Mouse (Mus musculus): ENCODE results near the gene Naxd.
"Not testable (repeated sequence)": the region's sequence is repeated elsewhere in the genome, so short reads cannot be mapped to it uniquely, and the experiment has no call there.

Gene Naxd

DNA sequence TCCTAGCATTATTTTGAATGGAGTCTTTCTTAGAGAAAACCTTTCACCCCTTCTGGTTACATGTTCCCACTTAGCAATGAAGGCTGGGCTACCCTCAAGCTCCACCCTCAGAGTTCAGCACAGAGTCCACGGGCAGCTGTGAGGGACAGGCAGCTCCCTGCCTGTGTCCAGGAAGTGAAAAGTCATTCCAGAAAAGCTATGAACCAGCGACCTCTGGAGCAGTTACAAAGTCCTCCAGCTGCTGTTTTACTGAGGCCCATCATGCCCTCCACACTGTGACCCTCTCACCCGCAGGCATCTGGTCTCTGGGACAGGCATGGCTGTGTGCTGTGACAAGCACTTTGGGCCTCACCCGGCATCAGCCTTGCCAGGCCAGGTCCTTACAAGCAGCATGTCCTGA lies 24.2 kb upstream of the Naxd start:
- DNase-seq = no peak

DNA sequence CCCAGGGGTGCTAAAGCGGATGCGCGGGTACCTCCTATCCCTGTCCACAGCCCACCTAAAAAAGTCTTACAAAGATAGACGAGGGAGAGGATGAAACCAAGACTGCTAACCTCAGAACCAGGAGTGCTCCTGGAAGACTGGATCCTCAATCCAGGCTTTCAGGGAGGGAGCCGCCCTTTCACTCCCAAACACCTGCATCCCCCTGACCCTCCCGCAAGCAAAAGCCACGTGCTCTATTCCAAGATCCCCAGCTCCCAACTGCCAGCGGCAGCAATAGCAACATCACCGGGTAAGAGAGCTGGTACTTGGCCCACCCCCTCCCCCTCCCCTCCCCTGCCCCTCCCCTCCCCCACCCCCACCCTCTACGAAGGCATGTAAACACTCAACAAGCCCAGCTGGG lies 21.9 kb upstream of the Naxd start:
- DNase-seq = no peak

DNA sequence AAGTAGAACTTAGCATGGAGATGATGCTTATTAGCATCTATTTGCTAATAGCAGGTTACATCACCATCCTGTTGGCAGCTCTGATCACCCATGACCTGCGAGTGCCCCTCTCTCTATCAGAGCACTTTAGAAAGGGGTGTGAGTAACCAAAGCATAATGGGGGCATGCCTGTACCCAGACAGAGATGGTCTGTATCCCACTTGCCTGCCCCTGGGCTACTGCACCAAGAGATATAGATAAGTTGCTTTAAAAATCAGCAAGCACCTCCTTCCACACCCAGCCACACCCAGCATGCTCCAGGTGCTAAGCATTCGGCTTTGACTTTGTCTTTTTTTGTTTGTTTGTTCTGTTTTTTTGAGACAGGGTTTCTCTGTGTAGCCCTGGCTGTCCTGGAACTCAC lies 21.4 kb upstream of the Naxd start:
- DNase-seq = no peak

DNA sequence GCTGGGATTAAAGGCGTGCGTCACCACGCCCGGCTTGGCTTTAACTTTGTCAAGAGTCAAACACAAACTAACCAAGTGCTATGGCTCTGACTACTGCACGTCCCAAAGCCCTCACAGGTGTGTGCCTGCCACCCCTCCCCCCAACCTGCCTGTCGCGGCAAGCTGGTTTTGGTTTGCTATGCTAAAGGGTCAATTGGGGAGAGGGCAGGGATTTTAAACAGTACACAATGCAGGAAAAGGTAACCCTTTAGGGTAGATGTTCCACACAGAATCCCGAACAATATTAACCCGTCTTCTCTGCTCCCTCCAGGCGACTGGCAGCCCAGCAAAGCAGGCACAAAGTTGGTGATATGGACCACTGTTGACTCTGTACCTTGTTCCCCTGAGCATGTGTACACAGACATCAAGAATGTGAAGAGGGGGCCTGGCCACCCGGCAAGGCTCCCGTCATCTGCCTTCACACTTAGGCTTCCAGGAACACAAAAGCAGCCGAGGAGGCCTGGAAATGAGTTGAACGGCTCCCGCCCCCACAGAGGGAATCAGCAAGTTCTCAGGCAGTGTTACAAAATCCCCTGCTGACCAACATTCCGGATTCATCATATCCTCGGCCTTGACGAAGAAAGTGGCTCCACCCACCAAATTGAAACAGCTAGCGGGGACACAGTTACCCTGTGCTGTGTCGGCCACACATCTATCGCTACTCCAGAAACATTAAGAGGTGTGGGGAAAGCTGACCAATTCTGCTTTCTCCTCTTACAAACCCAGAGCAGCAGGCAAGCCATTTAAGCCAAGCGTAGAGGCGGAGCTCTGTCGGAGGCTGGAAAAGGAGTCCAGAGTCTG lies 20.7 kb upstream of the Naxd start:
- no peak for DNase-seq

DNA sequence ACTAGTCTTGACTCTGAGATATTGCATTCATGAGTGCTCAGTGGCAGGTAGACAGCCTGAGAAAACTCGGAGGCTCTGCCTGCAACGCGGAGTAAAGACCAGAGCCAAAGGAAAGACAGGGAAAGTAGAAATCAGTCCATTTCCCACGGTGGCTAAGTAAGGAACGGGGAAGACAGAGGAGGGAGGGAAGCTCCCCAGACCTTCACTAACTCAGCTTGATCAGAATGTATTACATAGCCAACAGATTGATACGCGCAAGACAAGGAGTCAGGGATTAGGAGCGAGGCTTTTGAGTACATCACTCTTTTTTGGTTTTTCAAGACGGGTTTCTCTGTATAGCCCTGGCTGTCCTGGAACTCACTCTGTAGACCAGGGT lies 20.1 kb upstream of the Naxd start:
- DNase-seq = no peak

DNA sequence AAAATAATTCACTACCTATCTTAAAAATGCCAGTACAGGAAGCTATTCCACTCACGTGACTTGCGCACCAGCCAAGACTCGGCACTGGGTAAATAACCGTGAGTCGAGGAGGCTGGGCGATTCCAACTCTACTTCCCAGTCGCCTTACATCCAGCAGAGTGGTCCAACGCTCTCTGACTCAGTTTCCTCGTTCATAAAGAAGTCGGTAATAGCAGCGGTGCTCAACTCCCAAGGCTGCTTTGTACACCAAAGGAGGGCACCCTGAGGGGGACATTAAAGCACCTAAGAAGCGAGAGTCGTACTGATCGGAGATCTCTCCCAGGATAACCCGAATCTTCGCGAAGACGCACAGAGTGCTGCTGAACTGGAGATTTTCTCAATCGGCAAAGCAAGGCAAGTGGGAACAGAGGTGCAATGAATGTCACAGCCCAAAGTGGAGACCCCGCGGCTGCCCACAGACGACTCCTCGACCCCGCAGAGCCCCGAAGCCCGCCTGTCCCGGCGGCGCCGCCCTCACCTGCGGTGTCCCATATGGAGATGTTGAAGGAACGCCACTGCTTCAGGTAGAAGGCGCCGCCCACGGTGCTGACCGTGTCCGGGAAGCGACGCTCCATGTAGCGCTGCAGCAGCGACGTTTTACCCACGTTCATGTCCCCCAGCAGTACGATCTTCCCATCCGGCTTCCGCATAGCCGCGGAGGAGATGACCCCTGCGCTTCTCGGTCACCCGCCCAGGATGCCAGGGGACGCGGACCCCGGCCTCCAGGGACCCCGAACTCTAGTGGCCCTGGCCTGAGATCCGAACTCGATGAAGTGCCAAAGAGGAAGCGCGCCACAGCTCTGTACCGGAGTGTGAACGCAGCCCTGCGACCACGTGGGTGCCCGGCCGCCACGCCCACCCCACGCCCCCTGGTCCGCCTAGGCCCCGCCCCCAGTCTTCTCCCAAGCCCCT lies 19.2 kb upstream of the Naxd start, which contains the start of gene Rab20:
Rab20 (minus strand) TSS at position 900 of the 951 bp plus-strand sequence.
- peak; percentile 68 to 74 for DNase-seq

DNA sequence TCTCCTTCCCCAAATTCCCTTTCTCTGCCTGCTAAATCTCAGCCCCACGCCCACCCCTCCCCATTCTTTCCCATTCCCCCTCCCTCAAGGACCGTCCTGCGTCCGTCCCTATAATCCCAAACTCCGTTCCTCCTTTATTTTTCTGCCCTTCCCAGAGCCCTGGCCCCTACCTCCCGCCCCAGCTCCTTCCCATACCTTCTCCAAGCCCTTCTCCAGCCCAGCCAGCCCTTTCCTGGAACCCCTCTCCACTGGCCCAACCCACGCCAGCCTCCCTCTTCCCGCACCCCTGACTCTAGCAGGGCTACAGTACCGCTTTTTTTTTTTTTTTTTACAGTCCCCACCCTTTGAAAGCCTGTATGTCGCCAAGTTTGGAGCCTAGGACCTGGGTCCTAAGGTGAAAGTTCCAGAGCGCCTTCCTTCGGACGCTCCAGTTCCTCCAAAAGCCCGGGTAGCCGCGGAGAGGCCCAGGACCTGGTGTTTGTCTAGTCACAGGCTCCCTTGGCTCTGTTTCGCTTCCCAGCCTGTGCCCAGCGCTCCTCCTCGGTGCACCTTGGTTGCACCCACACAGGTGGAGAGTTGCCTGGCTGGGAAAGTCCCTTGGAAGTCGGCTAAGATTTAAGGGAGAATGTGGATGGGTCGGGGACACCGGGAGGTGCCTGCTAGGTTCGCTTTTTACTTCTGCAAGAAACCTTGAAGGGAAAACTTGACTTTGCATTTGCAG lies 18.3 kb upstream of the Naxd start:
- no peak for DNase-seq

DNA sequence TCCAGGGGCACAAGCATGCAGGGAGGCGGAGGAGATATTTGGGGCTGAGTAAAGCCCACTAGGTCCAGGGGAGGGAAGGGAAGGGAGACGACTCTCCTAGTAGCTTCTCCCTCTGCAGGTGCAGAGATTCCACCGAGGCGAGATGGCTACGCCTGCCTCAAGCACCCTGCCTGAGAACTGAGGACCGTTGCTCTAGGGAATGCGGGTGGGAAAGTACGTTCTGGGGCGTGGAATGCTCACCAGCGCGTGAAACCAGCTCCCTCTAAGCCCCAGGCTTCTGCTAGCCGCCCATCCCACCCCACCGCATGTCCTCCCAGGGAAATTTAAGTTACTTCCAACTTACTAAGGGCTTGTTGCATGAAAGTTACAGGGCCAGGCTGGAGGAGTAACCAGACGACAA lies 17.7 kb upstream of the Naxd start:
- no peak for DNase-seq

DNA sequence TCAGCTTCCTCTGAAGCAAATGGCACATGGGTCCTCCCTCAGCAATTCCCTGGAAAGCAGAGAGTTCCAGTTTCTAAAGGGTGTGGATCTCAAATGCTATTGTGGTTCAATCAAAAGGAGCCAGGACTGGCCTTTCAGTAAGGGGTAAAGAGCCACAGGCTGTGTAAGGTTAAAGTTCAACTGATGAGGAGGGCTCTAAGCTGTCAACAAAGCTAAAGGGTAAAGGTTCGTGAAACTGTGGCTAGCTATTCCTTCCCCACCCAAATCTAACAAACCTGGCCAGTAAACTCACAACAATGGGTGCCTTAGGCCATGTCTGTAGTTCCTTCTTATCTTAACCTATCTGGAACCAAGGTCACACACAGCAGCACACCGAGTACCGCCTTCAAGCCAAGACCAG lies 15.4 kb upstream of the Naxd start:
- no peak for DNase-seq

DNA sequence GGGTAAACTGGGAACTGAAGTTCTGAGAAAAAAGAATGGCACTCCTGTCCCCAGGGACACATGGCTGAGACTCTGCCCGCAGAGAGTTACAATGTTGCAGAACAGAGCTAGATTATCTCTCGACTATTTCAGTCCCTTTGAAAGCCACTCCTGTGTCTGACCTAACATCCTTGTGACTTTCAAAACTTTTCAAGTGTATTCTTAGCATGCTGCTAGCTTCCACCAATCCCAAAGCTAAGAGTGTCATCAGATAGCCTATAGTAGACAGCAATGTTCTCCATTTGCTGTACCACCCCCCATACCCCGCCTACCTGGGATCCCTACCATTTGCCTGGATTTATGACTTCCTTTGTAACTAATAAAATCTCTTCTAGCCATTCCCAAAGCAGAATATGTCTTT lies 14.8 kb upstream of the Naxd start:
- no peak for DNase-seq

DNA sequence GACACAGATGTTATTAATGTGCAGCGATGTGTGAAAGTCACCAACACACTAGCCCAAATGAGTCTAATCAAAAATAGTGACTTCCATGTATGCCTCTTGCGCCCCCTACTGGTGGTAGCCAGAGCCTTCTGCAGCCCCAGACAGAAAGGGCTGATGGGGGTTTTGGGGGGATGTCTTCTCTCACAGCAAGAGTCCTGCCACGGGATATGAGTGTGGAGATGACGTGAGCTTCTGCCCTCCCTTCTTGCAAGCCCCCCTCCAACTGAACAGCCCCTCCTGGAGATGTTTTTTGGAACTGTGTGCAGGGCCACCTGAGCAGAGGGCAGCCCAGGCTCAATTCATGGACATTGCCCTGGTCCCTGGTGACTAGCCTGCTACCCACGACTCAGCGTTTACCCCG lies 11.2 kb upstream of the Naxd start:
- peak; percentile 86 to 91 for DNase-seq

DNA sequence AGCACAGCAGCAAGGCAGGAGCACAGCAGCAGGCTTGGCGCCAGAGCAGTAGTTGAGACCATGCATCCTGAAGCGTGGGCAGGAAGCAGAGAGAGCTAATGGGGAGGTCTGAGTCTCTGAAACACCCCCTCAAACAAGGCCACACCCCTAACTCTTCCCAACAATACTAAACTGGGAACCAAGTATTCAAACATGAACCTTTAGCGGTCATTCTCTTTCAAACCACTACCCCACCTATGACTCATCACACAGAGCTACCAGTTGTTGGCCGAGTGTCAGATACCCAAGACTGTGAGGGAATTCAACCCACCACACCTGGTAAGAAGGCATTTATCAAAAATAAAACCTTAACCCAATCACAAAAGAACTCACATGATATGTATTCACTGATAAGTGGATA lies 10.1 kb upstream of the Naxd start:
- DNase-seq = no peak

DNA sequence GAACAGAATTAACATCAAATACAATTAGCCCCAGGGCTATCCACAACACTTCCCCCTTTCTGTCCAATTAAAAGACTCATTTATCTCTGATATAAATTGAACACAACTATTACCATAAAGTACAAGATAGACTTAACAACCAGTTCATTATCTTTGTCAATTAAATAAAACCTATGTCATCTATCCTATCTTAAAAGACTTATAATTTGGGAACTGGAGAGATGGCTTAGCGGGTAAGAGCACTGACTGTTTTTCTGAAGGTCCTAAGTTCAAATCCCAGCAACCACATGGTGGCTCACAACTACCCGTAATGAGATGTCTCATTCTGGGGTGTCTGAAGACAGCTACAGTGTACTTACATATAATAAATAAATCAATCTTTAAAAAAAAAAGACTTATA lies 5.0 kb upstream of the Naxd start:
- not testable (repeated sequence) for DNase-seq

DNA sequence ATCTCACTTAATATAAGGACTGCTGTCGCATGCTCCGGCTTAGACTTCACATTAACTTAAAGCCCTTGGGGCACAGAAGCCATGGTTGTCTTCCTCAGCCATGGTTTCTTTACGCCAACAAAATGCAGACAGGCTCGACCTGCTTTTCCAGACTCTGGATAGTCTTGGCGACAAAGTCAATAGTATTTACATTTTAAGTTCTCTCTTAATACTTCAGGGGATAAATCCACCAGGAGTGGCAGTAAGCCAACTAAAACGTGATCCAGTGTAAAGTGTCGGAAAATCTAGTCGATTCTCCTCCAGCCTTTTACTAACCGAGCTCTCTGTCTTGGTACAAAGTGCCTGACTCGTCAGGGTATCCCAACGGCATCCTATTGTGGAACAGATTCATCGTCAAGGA lies 975 bp downstream of the Naxd start:
- no peak for DNase-seq

DNA sequence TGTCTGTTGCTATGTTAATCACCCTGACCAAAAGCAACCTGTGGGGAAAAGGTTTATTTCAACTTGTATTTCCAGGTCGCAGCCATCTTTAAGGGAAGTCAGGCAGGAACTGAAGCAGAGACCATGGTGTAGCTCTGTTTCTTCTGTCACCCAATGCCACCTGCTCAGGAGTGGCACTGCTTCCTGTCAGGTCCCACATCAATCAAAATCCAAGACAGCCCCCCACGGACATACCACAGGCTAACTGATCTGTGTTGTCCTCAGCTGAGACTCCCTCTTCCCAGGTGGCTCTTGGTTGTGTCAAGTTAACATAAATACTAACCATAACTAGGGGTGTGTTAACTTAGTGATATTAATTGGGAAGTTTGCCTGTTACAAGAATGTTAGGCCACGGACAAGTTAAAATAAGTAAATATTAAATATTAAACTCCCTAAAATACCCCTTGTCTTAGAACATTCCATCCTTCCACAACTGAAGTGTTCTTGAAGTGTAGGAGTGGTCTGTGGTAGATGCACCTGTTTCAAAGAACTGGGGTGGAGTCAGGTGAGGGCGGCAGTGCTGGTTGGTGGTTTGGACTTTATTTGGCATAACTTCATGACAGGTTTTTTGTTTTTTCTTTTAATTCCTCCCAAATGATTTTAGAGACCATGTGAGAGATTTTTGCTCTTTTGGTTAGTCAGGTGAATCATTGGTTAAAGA lies 1.6 kb downstream of the Naxd start:
- no peak for DNase-seq

DNA sequence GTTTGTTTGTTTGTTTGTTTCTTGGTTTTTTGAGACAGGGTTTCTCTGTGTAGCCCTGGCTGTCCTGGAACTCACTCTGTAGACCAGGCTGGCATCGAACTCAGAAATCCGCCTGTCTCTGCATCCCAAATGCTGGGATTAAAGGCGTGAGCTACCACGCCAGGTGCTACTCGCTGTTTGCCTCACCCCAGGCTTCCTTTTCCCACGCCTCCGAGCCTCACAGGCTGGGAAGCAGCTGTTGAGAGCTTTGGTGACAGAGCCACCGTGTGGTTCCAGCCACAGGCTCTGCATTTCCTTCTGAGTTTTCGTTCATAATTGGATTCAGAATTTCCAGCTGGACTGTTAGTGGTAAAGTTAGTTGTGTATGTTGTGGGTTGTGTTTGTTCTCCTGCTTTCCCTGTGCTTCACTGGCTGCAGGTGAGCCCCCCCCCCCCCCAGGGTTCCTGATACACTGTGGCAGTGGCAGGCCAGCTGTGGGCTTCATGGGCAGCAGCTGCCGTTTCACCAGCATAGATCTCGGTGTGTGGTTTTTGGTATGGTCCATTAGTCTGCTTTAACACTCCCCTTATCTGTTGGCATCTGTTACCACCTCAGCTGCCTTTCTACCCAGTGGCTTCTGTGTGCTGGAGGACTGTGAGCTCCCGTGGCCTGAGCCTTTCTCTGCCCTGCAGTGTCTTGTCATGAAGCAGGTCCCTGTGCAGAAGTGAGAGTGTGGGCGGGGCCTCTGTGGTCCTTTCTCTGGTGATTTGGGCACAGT lies 6.3 kb downstream of the Naxd start:
- DNase-seq = no peak

DNA sequence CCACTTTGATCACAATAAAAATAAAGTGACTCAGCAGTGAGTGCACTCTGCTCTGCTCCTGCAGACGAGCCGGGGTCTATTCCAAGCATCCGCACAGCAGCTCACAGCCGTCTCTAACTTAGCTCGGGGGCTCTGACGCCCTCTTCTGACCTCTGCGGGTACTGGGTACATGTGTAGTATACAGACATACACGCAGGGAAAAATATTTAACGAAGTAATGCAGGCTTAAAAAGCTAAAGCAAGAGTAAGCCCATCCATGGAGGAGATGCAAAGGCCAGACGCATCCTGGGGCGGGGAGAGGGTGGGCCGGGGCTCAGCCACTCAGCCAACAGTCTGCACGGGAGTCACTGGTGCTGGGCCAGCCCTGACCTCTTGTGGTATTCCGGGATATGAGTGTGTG lies 8.8 kb downstream of the Naxd start:
- no peak for DNase-seq

DNA sequence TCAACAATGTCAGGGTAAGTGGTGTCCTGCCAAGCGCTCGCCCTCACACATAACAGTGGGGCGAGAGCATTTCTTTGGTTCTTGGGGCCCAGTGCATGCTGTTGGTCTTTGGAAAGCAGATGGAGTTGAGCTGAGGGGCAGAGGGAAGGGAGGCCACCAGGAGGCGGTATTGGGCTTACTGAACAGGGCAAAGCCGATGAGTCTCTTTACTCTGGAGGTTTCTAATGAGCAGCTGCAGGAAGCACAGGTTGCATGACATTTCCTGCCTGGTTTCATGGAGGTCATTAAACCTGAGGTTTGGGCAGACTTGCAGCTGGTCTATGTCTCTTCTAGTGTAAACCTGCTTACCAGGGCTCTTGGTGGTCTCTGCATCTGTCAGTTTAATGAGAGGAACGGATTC lies 9.5 kb downstream of the Naxd start:
- DNase-seq = peak; percentile 77 to 80

DNA sequence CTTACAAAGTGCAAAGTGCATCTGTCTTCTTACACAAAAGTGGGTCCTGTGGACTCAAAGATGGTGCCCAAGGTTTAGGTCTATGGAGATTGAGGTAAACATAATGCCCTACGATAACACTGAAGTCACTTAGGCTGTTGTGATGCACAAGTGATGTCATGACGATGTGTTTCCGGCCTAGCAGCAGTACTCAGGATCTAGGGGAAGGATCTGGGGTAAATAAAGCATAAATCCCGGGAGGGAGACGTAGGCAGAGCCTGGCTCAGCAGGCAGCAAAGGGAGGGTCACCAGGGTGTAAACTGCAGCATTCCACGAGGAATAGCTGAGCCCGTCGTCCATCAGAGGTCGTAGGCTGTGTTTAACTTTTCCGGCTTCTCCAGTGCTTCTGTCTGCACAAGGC lies 11.6 kb downstream of the Naxd start:
- no peak for DNase-seq

DNA sequence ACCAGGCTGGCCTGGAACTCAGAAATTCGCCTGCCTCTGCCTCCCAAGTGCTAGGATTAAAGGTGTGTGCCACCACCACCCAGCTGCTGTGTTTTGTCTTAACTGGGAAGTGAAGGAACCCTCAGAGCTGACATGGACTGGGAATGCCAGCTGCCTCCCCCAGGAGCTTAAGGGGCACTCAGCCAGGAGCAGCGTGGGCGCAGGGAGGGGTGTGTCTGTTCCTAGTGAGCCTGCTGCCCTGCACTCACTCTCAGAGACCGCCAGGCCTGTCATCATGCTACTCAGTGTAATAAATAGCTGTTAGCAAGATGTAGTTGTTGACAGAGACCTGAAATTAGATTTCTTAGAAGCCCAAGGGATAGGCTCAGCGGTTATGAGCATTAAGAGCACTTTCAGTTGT lies 13.7 kb downstream of the Naxd start:
- DNase-seq = no peak

DNA sequence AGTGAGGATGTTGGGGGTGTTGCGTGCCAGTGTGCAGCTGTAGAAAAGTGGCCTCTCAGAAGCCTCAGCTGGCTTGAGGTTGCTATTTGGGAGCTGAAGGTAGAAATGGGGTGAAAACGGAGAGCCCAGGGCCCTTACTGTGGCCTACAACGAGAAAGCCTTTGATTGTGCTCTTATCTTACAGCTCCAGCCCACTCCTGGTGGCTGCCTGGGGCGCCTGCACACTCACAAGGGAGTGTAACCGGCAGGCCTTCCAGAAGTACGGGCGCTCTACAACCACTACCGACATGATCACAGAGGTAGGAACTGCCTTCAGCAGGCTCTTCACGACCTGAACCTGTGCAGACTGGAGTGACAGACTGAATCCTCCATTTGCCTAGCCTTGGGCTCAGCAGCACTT lies 15.4 kb downstream of the Naxd start:
- no peak for DNase-seq

DNA sequence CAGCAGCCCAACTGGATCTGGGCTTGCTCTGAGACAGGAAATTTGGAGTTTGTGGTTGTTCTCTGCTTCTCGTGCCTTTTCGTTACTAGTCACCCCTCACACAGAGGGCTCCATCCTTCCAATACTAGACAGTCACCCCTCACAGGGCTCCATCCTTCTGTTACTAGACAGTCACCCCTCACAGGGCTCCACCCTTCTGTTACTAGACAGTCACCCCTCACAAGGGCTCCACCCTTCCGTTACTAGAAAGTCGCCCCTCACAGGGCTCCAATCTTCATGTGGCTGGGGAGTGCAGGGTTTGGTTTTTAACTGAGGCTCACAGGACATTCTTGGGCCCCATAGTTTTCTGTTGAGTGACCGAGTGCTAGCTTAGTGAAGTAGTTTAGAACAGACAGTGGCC lies 15.9 kb downstream of the Naxd start:
- no peak for DNase-seq

Measured in cerebellum, postnatal 10 days (tissue).